Mouse (Mus musculus): ENCODE results near the gene Rpl12. TPM values are rescaled to one million over a fixed set of nuclear protein-coding genes. Genes with fewer than 3 reads are reported as not detected.
"Not testable (repeated sequence)": the region's sequence is repeated elsewhere in the genome, so short reads cannot be mapped to it uniquely, and the experiment has no call there.

Rpl12 gene
- total RNA-seq, 2 experiments from 2014 or later, result 117 to 120 TPM

DNA sequence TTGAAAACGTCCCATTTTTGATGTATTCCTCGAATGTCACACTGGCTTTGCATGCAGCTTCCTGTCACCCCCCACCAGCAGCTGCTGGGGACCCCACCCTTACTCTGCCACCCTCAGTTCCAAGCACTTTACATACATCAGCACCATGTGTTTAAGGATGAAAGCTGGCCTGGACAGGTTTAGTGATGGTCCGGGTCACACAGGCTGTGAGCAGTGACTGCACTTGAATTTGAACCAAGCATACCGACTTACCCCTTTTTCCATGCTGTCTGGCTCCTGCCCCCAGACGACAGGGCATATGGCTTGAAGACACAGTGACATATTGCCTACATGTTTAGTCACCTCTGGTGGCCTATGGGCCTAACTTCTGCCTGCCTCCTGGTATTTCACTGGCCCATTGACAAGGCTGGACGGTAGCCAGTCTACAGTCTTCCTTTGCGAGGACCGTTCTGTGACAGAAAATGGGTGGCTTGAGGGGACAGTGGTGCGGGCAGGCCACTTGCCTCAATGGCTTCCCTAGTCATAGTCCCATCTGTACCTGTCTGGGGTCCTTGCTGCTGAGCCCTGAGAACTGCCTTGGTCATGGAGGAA lies 6.8 kb downstream of the Rpl12 start:
- intact Hi-C loops (cut with DNase I), result no loop called here
- no peak for DNase-seq (ENCODE audit: low spot score in 2 of 2)

DNA sequence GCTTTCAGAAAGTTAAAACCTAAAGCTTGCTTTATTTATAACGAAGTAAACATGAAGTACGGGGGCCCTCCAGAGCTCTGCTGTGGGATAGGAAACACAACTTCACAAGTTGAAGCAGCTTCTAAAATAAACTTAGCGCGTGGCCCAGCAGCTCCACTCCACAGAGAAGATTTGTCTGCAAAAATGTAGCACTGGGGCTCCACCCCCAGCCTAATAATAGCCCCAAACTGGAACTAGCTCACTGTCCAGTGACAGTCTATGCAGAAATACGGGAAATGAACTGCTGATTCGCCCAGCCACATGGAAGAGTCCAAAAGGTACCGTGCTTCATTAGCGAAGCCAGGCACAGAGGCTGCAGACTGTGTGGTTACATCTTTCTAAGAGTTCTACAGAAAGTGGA lies 8.0 kb downstream of the Rpl12 start:
- intact Hi-C loops (cut with DNase I), result no loop called here
- DNase-seq (ENCODE audit: low spot score in 2 of 2), result peak; percentile 44 to 70

DNA sequence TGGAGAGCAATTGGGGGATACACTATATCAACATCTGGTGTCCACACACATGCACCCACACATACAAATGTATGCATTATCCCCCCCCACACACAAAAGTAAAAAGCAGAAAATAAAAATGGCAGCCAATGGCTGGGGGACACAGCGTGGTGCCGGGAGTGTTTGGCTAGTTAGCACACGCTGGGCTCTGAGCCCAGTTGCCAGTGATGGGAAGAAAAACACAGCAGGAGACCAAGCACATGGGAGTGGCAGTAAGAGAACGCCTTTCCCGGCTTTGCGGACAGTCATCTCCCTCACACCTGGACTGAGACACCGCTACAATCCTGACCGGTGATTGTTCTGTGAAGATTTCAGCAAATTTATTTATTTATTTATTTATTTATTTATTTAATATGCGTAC lies 9.9 kb downstream of the Rpl12 start:
- no peak for DNase-seq (ENCODE audit: low spot score in 2 of 2)
- intact Hi-C loops (cut with DNase I), result no loop called here

DNA sequence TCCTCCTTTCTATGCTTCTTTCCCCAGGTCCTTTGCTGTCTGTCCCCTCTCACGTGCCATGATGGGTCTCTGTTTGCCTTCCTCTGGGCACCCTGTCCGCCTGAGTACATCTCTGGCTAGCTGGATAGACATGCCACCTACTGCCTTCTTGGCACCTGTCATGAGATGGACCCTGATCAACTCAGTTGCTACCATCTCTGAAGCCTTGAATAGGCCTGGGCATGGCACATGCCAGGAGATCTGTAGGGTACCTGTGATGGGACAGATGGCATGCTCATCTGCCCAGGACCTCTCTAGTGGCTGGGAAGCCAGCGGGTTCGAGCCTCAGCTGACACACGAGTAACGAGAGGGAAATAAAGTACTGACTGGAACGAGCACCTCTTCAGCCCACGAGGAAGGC lies 12.9 kb downstream of the Rpl12 start:
- DNase-seq (ENCODE audit: low spot score in 2 of 2), result no peak
- intact Hi-C loops (cut with DNase I), result no loop called here

DNA sequence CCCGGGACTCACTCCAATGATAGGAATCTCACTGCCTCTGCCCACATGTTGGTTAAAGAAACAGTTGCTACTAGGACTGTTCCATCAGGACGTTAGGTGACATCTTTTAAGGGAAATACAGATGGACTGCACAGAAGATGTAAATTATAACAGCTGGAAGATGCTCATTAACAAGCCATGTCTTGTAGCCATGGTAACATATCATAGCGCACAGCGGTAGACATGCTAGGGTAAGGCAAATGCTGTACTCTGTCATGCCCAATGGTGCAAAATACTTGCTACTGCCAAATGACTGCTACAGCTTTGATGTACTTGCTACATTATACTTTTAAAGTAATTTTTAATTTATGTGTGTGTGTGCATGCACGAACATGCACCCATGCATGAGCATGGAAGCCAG lies 15.8 kb downstream of the Rpl12 start:
- peak in 1 of 2 experiments; percentile 54 for DNase-seq (ENCODE audit: low spot score in 2 of 2)
- intact Hi-C loops (cut with DNase I), result no loop called here

DNA sequence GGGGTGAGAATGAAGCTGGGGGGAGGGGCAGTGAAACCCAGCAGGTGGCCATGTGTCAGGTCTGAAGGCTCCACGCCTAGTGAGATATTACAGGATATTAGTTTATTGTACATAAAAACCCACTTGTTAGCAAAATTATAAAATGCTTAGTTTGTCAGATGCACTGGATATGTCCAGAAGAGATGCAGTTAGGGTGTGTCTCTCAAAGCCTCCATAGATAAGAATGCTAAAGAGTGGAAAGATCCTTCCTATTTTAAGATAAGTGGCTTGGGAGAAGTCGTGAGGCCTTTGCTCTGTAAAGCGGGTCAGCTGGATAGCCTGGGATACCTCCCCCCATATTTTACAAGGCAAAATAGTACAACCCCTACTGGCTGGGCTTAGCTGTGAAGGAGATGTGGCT lies 17.3 kb downstream of the Rpl12 start:
- intact Hi-C loops (cut with DNase I), result no loop called here
- no peak for DNase-seq (ENCODE audit: low spot score in 2 of 2)

DNA sequence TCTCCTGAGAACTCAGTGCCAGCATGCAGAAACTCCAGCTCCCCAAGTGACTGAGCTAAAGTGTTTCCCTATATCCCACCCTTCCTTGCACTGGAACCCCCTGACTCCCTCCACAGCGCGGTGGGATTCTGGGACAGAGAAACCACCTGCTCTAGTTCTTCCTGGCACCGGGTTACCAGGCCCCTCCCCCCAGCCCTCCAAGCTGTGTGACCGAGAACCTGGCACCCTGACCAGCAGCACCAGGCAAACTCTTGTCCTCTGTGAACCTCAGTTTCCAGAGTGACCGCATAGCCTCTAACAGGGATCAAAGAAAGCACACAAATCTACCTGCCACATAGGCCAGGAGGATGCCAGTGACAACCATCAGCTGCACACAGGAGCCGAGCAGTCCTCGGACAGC lies 18.3 kb downstream of the Rpl12 start:
- DNase-seq (ENCODE audit: low spot score in 2 of 2), result no peak
- intact Hi-C loops (cut with DNase I), result no loop called here

DNA sequence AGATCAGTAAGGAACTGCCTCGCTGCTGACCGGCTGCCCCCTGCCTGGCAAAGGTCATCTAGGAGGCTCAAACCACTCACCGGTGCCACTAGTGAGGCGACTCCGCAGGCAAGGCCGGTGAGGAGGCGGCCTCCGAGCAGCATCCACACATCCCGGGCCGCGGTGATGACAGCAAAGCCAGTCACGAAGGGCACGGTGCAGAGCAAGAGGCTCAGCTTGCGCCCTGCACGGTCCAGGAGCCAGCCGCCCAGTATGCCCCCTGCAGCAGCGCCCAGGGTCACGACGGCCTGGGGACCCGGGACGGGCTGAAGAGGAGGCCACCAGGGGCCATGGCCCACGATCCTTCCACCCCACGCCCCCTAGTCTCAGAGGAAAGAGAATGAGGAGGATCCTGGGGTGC lies 19.9 kb downstream of the Rpl12 start:
- intact Hi-C loops (cut with DNase I), result no loop called here
- DNase-seq (ENCODE audit: low spot score in 2 of 2), result no peak

DNA sequence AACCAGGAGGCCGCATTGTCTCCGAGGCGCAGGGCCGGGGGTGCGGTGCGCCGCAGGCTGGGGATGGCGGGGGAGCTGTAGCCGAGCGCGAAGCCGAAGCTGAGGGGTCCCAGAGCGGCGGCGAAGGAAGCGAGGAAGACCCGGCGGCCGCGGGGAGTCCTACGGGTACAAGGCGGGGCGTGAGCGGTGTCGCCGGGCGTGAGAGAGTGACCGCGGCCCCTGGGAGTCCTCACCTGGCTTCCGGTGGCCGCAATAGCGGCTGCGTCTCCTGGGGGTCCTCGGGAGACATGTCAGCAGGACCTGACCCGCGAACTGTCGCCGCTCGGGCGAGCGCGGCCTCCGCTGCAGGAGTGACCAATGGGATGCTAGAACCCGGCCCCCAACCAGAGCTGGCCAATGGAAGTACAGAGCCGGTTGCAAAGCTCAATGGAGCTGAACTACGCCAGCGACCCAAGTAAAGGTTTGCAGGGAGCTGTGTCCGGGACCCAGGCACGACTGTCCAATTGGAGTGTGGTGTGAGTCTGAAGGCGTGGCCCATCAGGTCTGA lies 20.4 kb downstream of the Rpl12 start, which contains the start of gene Slc2a8:
Slc2a8 (minus strand) TSS at position 359 of the 547 bp plus-strand sequence.
- intact Hi-C loops (cut with DNase I), result no loop called here
- DNase-seq (ENCODE audit: low spot score in 2 of 2), result peak; percentile 93 to 95

DNA sequence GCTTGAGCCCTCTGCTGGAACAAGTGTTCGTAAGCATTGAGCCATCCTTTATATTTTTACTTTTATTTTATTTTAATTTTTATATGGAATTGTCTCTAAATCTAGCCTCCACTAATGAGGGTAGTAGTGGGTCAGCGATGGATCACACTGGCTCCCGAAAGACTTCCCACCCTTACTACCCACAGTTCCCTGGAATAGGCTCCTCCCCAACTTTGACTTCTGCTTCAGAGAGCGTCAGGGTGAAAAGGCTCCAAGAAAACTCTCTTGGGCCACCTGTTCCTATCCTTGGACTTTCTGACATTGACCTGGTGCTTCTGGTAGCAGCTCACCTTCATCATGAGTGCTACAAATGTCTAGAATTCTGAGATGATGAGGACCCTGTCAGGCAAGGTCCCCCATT lies 21.3 kb downstream of the Rpl12 start:
- intact Hi-C loops (cut with DNase I), result no loop called here
- DNase-seq (ENCODE audit: low spot score in 2 of 2), result no peak

DNA sequence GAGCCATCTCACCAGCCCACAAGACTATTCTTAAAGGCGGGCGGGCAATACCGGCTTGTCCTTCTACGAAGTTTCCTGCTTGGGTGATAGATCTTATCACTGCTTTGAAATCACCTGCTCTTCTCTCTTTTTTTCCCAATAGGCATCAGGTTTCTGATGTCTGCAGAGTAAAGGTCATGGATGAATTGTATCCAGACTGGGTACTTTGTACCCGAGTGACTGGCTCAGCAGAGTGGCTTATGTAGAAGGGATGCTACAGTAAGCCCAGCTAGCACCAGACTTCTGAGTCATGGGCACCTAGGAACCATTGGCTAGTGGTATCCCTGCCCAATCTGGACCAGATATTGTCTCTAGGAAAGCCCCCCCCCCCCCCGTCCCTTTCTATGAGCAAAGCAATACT lies 22.3 kb downstream of the Rpl12 start:
- intact Hi-C loops (cut with DNase I), result no loop called here
- DNase-seq (ENCODE audit: low spot score in 2 of 2), result no peak

DNA sequence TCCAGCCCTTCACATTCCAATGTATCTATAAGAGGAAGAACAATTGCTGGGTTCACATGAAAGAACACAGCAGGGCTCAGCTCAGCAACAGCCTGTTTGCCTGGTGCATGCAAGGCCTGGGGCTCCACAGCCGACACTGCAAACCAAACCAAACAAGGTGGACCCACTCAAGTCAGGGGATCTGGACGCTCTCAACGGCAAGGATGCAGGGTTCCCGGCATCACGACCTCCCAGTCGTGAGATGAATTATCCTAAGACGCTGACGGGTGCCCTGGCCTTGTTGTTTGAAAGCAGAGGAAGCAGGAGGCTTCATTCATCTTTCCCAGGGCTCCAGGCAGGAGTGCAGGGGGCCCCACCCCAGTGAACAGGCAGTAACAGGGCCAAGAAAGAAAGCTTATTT lies 24.5 kb downstream of the Rpl12 start:
- intact Hi-C loops (cut with DNase I), result no loop called here
- DNase-seq (ENCODE audit: low spot score in 2 of 2), result no peak

DNA sequence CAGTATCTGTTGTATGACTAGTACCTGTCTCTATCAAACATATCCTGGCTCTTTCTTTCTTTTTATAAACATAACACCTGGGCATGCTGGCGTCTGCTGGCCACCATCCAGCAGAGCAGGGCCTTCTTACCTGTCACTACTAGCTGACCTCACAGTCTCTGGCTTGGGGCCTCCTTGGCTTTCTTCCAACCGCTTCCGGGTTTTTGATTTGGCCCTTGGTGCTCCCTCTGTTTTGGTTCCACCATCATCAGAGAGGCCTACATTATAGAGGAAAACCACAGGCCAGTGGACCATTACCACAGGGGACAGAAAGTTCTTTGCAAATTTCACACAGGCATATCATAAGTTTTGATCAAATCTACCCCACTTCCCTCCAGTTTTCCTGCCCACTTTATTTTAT lies 28.0 kb downstream of the Rpl12 start:
- intact Hi-C loops (cut with DNase I), result no loop called here

DNA sequence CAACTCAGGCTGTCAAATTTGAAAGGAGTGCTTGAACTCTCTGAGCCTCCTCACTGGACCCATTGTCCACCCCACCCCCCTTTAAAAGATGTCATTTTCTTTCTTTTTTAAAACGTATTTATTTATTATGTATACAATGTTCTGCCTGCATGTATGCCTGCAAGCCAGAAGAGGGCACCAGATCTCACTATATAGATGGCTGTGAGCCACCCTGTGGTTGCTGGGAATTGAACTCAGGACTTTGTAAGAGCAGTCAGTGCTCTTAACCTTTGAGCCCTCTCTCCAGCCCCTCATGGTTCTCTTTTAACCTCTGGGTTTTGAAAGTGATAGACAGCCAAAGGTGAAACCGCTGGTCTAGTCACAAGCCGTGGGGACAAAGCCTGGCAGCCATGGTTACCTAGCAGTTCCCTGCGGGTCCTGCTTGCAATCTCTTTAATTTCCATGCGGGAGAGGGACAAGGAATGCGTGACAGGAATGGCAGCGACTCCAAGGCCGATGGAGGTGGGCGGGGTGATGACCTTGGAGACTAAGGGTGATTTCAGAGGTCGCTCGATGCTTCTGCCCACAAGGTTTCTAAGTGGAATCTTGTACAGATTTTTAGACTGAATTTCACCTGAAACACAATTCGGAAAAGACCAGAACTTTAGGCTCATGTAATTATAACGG lies 28.9 kb downstream of the Rpl12 start:
- intact Hi-C loops (cut with DNase I), result no loop called here
- no peak for DNase-seq (ENCODE audit: low spot score in 2 of 2)

More for the DNA sequence above, 28.0 kb downstream of the Rpl12 start:
- DNase-seq (ENCODE audit: low spot score in 2 of 2), result no peak

DNA sequence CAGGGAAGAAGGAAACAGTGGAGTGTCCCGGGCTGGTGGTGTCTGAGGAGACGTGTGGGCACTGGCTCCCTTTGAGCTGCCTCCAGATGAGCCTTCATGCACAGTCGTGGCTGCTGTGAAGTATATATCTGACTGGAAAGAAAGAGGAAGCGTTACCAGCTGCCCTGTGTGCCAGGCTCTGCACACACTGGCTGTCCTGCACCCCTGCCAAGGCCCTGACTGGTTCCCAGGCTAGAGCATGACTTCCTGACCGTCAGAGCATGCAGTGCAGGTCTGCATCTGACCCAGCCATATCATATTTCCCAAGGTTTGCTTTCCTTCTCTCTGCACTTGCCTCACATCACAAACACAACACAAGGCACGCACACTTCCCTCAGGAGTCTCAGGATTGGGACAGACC lies 30.8 kb downstream of the Rpl12 start:
- intact Hi-C loops (cut with DNase I), result no loop called here
- no peak for DNase-seq (ENCODE audit: low spot score in 2 of 2)

DNA sequence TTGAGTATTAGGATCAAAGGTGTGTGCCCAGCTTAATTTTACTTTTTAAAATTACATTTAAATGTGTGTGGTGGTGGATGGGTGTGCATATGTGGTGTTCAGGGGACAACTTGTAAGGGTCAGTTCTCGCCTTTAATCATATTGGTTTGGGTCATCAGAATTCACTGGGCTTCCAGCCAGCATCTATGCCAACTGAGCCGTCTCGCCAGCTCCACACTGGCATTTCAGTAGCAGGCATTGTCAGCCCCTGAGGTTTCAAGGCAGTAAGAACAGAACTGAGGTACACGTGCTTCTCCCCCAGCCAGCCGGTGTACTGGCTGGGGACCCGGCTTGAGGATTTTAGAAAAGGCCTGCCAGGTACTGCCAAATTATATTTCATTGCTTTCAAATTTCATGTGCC lies 35.7 kb downstream of the Rpl12 start:
- no peak for DNase-seq (ENCODE audit: low spot score in 2 of 2)
- intact Hi-C loops (cut with DNase I), result no loop called here

DNA sequence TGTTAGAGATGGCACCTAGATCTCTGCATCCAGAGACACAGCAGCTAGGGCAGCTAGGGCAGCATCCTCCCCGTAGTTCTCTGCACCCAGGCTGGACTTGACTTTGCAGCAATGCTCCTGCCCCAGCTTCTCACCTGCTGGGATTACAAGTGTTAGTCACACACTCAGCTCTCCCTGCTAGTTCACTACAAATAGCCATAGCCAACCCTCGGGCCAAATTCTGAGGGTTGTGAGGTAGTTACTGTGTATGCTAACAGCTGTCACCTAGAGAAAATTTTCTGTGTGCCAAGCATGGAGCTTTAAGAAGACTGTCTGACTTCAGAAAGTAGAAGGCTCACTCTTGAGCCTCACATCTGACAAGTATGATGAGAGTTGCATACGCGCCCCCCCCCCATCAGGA lies 36.4 kb downstream of the Rpl12 start:
- no peak for DNase-seq (ENCODE audit: low spot score in 2 of 2)
- intact Hi-C loops (cut with DNase I), result no loop called here

DNA sequence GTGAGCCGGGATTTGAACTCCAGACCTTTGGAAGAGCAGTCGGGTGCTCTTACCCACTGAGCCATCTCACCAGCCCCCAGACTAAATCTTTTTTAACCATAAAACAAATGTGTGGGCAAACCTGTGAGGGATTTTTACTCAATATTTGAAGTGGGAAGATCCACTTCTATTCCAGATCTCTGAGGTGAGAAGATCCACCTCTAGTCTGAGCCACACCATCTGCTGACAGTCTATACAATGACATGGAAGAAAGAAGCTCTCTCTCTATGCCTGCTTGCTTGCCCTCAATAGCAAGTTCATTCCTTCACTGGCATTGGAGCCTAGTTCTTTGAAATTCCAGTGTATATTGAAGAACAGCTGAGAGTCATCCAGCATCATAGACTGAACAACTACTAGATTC lies 38.4 kb downstream of the Rpl12 start:
- intact Hi-C loops (cut with DNase I), result no loop called here
- DNase-seq (ENCODE audit: low spot score in 2 of 2), result no peak

DNA sequence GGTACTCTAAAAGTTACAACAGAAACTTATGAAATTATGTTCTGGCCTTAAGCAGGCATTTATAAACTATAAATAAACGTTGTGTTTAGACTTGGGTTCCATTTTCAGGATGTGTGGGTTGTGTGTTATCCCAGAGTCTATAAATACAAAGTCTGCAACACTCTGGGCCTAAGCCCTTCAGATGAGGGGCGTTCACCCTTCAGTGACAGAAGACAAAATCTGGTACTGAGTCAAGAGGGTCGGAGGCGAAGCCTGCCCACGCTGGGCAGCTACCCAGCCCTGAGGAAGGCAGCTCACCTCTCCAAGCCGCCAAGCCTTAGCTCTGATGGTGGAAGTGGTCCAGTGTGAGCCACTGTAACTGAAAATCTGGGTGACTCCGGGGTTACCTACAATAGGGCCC lies 40.8 kb downstream of the Rpl12 start:
- no peak for DNase-seq (ENCODE audit: low spot score in 2 of 2)
- intact Hi-C loops (cut with DNase I), result no loop called here

DNA sequence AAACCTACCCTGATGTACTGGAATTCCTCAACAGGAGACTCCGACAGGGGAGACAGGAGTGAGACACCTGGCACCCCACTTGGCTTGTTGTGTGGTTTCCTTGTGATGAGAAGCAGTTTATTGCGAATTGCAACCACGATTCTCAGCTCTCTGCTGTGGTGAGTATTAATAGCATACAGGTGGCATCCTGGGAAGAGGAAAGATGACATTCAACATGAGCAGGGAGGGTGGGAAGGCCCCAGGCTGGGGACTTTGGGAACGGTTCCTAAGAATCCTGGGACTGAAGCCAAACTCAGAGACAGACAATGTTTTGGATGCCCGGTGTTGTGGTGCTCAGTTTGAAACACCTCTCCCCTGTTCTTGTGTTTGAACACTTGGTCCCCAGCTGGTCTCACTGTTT lies 43.7 kb downstream of the Rpl12 start:
- intact Hi-C loops (cut with DNase I), result no loop called here
- DNase-seq (ENCODE audit: low spot score in 2 of 2), result peak in 1 of 2 experiments; percentile 51

DNA sequence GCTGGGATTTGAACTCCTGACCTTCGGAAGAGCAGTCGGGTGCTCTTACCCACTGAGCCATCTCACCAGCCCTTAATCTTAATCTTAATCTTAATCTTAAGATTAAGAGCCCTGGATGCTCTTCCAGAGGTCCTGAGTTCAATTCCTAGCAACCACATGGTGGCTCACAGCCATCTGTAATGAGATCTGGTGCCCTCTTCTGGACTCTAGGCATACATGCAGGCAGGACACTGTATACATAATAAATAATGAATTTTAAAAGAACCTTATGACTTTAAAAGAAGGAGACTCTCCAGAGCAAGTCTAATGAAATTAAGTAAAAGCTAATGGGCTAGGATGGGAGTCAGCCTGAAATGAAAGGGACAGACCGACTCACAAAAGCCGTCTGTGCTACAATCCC lies 47.7 kb downstream of the Rpl12 start:
- DNase-seq (ENCODE audit: low spot score in 2 of 2); intact Hi-C loops (cut with DNase I): not testable (repeated sequence)

Data from left cerebral cortex, postnatal 14 days (tissue).